Mouse (Mus musculus) megakaryocyte, embryonic 14.5 days (primary cell): Measurements from ENCODE around the gene Svopl.

ENCODE experiments used
- FLI1 ChIP-seq: IDR thresholded peaks from 2 replicates; pipeline ENCODE4 v1.6.1; 2012; ENCODE audit warnings: low read length, inconsistent platforms, mixed read lengths
- GATA1 ChIP-seq: IDR thresholded peaks from 3 replicates; pipeline ENCODE4 v1.6.1; 2012; ENCODE audit warnings: mixed read lengths, low read length, inconsistent platforms, borderline replicate concordance

DNA sequence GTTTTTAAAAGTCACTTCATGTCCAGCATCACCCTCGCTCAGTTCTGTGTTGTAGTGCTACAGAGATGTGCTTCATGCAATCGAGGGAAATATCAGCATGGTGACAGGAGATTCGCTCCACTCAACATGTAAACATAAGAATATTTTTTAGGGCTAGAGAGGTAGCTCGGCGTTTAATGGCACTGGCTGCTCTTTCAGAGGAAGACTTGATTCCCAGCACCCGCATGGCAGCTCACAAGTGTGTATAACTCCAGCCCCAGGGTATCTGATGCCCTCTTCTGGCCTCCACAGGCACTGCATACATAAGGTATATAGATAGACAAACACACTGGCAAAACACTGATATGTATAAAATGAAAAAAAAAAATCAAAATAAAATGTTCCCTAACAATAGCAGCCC, 2.8 kb upstream of the Svopl start:
- no peak for TF ChIP-seq GATA1
- no peak for TF ChIP-seq FLI1
